Mouse (Mus musculus) effector memory CD4-positive, alpha-beta T cell, adult 5 months (primary cell): ENCODE results near the gene Olfr1002. TPM values are rescaled to one million over a fixed set of nuclear protein-coding genes. Genes with fewer than 3 reads are reported as not detected.

Experiments used
- polyA plus RNA-seq: library from polyadenylated mRNA; unstranded; fragments of 100-300 nt; shearing (Covaris generic); gene quantifications from one replicate; pipeline ENCODE4 v1.2.1, GENCODE M21; 2017

Gene Olfr1002
- polyA plus RNA-seq = not detected

GRCm38 (mm10) chr2:85650604-85651003, at the start of gene Olfr1002:
Olfr1002 (minus strand) TSS chr2:85650704.

DNA sequence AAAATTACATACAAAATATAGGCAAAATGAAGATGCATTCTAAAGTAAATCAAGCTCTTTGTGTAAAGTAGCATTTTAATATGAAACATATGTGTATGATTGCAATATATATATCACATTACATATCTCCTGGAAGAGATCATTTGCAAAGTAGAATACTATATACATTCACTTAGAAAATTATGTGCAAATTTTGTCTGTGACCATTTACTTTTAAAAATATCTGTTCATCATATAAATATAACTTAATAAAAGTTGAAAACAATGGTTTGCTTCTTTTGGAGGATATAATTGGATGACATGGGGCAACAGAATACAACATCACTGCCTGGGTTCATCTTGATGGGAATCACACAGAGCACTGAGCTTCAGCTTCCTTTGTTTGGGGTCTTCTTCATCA, 38.6 kb upstream of the Olfr1002 start, which contains the start of gene Olfr1008:
Gene Olfr1008, plus strand, starts transcription at position 301 of the 400 bp plus-strand sequence.

DNA sequence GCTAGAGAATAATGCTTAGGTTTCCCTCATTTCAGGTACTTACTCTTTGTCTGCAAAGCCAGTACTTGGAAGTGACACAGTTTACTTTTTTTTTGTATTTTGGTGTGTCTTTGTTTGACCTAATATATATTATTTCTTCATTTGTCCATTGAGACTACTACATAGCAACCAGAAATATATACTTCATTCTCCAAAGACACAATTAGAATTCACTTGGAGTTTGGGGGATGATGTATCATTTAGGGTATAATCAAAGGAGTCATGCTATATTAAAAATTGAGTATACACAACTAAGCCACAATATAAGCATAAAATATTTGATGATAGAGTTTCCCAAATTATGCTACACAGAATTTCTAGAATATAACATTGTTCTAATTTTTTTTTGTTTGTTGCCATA, 28.2 kb upstream of the Olfr1002 start, which contains the start of gene Olfr1006:
Gene Olfr1006, minus strand, starts transcription at position 101 of the 400 bp plus-strand sequence.

DNA sequence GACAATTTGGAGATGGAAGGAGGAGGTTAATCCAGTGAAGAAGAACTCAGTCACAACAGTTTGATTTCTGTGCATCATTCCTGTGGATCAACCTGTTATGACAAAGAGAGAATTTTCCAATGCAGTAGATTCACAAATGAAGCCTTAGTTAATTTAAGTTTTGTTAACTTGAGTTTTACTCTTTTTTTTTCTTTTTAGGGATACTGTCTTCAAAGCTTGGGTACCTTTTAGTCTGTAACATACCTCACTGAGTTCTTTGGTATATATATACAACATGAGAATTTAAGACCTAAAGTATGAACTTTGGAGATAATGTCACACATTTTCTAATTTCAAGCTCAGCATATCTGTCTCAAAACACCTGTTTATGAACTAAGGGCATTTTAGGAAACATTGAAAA, 13.9 kb upstream of the Olfr1002 start, which contains the start of gene Olfr154:
Gene Olfr154, minus strand, starts transcription at position 101 of the 400 bp plus-strand sequence.

DNA sequence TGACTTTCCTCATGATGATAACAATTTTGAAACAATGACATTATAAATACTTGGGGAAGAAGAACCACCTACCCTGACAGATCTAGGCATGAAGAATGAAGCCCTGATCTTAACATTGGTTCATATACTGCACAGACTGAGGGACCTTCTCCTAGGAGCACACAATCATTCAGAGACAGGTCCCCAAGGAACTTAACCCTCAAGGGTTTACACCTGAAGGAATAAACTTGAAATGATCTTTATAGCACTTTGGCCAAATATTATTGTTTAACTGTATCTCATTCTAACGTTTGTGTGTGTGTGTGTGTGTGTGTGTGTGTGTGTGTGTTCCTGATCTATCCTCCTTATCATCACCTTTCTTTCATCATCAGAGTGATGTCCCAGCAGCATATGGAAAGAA, 38.7 kb downstream of the Olfr1002 start, which contains the start of gene Olfr1000:
Gene Olfr1000, minus strand, starts transcription at position 101 of the 400 bp plus-strand sequence.

Other genes starting within 250 kb of the Olfr1002 start
- not detected for gene Olfr992, start 241.2 kb downstream of the Olfr1002 start, polyA plus RNA-seq
- not detected for gene Olfr993, start 235.8 kb downstream of the Olfr1002 start, polyA plus RNA-seq
- gene Olfr994, start 214.3 kb downstream of the Olfr1002 start, polyA plus RNA-seq = not detected
- gene Olfr995, start 207.1 kb downstream of the Olfr1002 start, polyA plus RNA-seq = not detected
- gene 4833423E24Rik, start 131.7 kb downstream of the Olfr1002 start, polyA plus RNA-seq = not detected
- not detected for gene Olfr996, start 71.5 kb downstream of the Olfr1002 start, polyA plus RNA-seq
- not detected for gene Olfr998, start 61.8 kb downstream of the Olfr1002 start, polyA plus RNA-seq
- gene Olfr1000, start 38.8 kb downstream of the Olfr1002 start, polyA plus RNA-seq = not detected
- gene Olfr154, start 13.8 kb upstream of the Olfr1002 start, polyA plus RNA-seq = not detected
- not detected for gene Olfr1006, start 28.1 kb upstream of the Olfr1002 start, polyA plus RNA-seq
- not detected for gene Olfr1008, start 38.7 kb upstream of the Olfr1002 start, polyA plus RNA-seq
- not detected for gene Olfr1009, start 64.7 kb upstream of the Olfr1002 start, polyA plus RNA-seq
- gene Olfr1012, start 112.1 kb upstream of the Olfr1002 start, polyA plus RNA-seq = not detected
- not detected for gene Olfr1013, start 116.4 kb upstream of the Olfr1002 start, polyA plus RNA-seq
- gene Olfr1014, start 122.0 kb upstream of the Olfr1002 start, polyA plus RNA-seq = not detected
- gene Olfr1015, start 131.3 kb upstream of the Olfr1002 start, polyA plus RNA-seq = not detected
- not detected for gene Olfr1016, start 151.8 kb upstream of the Olfr1002 start, polyA plus RNA-seq
- not detected for gene Olfr1018, start 167.8 kb upstream of the Olfr1002 start, polyA plus RNA-seq
- not detected for gene Olfr1019, start 194.8 kb upstream of the Olfr1002 start, polyA plus RNA-seq
- gene Olfr1020, start 196.3 kb upstream of the Olfr1002 start, polyA plus RNA-seq = 0.35 TPM
- gene Olfr1022, start 217.9 kb upstream of the Olfr1002 start, polyA plus RNA-seq = not detected
- not detected for gene Olfr1023, start 234.9 kb upstream of the Olfr1002 start, polyA plus RNA-seq